Mouse (Mus musculus) ES-Bruce4 (cell line): ENCODE results near the gene Dppa4. TPM values are rescaled to one million over a fixed set of nuclear protein-coding genes. Genes with fewer than 3 reads are reported as not detected.
"Not testable (repeated sequence)": the region's sequence is repeated elsewhere in the genome, so short reads cannot be mapped to it uniquely, and the experiment has no call there.

ENCODE experiments used
- H3K27ac ChIP-seq: 2 replicates; pipeline ENCODE4 v1.5.1; 2012; ENCODE audit warnings: low read length, inconsistent platforms; ENCODE audit not compliant: insufficient read depth
- H3K27me3 ChIP-seq: 2 replicates; pipeline ENCODE4 v1.6.1; 2012; ENCODE audit warnings: mild to moderate bottlenecking, low read length, inconsistent platforms; ENCODE audit not compliant: control insufficient read depth, poor library complexity, insufficient read depth, severe bottlenecking
- H3K36me3 ChIP-seq: 2 replicates; pipeline ENCODE4 v1.6.1; 2012; ENCODE audit warnings: inconsistent platforms, mild to moderate bottlenecking, low read length, moderate library complexity; ENCODE audit not compliant: control insufficient read depth, poor library complexity, insufficient read depth, severe bottlenecking
- H3K4me1 ChIP-seq: one replicate; pipeline ENCODE4 v1.8.1; 2011; ENCODE audit warnings: low read length; ENCODE audit not compliant: control insufficient read depth, insufficient read depth
- H3K4me3 ChIP-seq: 2 replicates; pipeline ENCODE4 v1.5.1; 2011; ENCODE audit warnings: low read depth, mild to moderate bottlenecking, low read length
- H3K9ac ChIP-seq: 2 replicates; pipeline ENCODE4 v1.6.1; 2012; ENCODE audit warnings: low read depth, mild to moderate bottlenecking, inconsistent platforms; ENCODE audit not compliant: poor library complexity, severe bottlenecking
- H3K9me3 ChIP-seq: replicated peaks from 2 replicates; pipeline ENCODE4 v1.6.1; 2012; ENCODE audit warnings: mild to moderate bottlenecking, low read length, inconsistent platforms; ENCODE audit not compliant: control insufficient read depth, poor library complexity, insufficient read depth, severe bottlenecking
- CTCF ChIP-seq: IDR thresholded peaks from one replicate; pipeline ENCODE4 v1.8.1; 2011; ENCODE audit warnings: low read depth, low read length
- EP300 ChIP-seq: IDR thresholded peaks from 2 replicates; pipeline ENCODE4 v1.6.1; 2011; ENCODE audit warnings: low read depth, low read length; ENCODE audit not compliant: insufficient read depth
- POLR2A ChIP-seq: IDR thresholded peaks from one replicate; pipeline ENCODE4 v1.8.1; 2011; ENCODE audit warnings: low read length; ENCODE audit not compliant: insufficient read depth
- polyA plus RNA-seq: library from polyadenylated mRNA; stranded (reverse); fragments of >200 nt; gene quantifications from 2 replicates; pipeline ENCODE4 v1.2.4, GENCODE M21; 2011; ENCODE audit warnings: low read depth; ENCODE audit not compliant: missing spikeins, insufficient read depth, insufficient read length

Gene Dppa4
- polyA plus RNA-seq, 1 experiment: 185 TPM

- H3K9ac ChIP-seq: peak overlapping the region; percentile 30; the same call in 1 of the 2 replicates
- H3K27ac ChIP-seq: no peak overlapping the region; the same call in 1 of the 2 replicates
- no peaks in the 10 kb centered on the region for H3K27me3 ChIP-seq
- no peaks in the 10 kb centered on the region for H3K9me3 ChIP-seq
- no peak overlapping the region for H3K4me3 ChIP-seq
- TF ChIP-seq EP300 (no peak), POLR2A (no peak), CTCF (no peak)
- H3K36me3 ChIP-seq: peaks cover 30% of the 10 kb centered on the region
- H3K4me1 ChIP-seq: no peaks in the 10 kb centered on the region
Measured at GRCm38 (mm10) chr16:48285517-48285916, 2.0 kb downstream of the Dppa4 start.

- Histone ChIP-seq H3K27ac (peak overlapping the region; percentile 81), H3K4me3 (no peak overlapping the region), H3K9ac (no peak overlapping the region), H3K4me1 (peaks cover 2% of the 10 kb centered on the region), H3K36me3 (peaks cover 47% of the 10 kb centered on the region), H3K9me3 (no peaks in the 10 kb centered on the region), H3K27me3 (no peaks in the 10 kb centered on the region)
- TF ChIP-seq CTCF (no peak), POLR2A (no peak), EP300 (0 out of 2 replicates have a peak, but pooled peaks have one; percentile 8)
Measured at GRCm38 (mm10) chr16:48297384-48298136, 14.0 kb downstream of the Dppa4 start.

GRCm38 (mm10) chr16:48299884-48300283, 16.4 kb downstream of the Dppa4 start:
- H3K36me3 ChIP-seq: peaks cover 25% of the 10 kb centered on the region
- no peak overlapping the region for H3K27ac ChIP-seq
- no peaks in the 10 kb centered on the region for H3K9me3 ChIP-seq

GRCm38 (mm10) chr16:48303509-48303908, 20.0 kb downstream of the Dppa4 start, which contains the start of gene Dppa2:
Gene Dppa2 (plus strand): TSS chr16:48303908.
- H3K4me1 ChIP-seq: no peaks in the 10 kb centered on the region
- TF ChIP-seq CTCF: no peak
- TF ChIP-seq POLR2A: no peak
- no peak for TF ChIP-seq EP300
- peak within 1 kb of the TSS; percentile 8; the same call in 1 of the 2 replicates for H3K9ac ChIP-seq
- H3K4me3 ChIP-seq: 0 out of 2 replicates have a peak within 1 kb of the TSS, but pooled peaks have one; percentile 12
- H3K9me3 ChIP-seq: no peaks in the 10 kb centered on the region
- H3K27me3 ChIP-seq: no peaks in the 10 kb centered on the region
- H3K36me3 ChIP-seq: peaks cover 2% of the 10 kb centered on the region; the same call in 1 of the 2 replicates
- H3K27ac ChIP-seq: peak within 1 kb of the TSS; percentile 99

More at GRCm38 (mm10) chr16:48299884-48300283, 16.4 kb downstream of the Dppa4 start:
- Histone ChIP-seq H3K9ac (no peak overlapping the region), H3K4me1 (peaks cover 2% of the 10 kb centered on the region), H3K4me3 (no peak overlapping the region), H3K27me3 (no peaks in the 10 kb centered on the region)
- no peak for TF ChIP-seq EP300
- no peak for TF ChIP-seq CTCF
- no peak for TF ChIP-seq POLR2A

GRCm38 (mm10) chr16:48303983-48304382, 20.4 kb downstream of the Dppa4 start:
- Histone ChIP-seq H3K9ac (peak overlapping the region; percentile 8; the same call in 1 of the 2 replicates), H3K4me3 (0 out of 2 replicates have a peak overlapping the region, but pooled peaks have one; percentile 12), H3K4me1 (no peaks in the 10 kb centered on the region), H3K27ac (peak overlapping the region; percentile 99), H3K36me3 (no peaks in the 10 kb centered on the region), H3K9me3 (no peaks in the 10 kb centered on the region), H3K27me3 (no peaks in the 10 kb centered on the region)
- TF ChIP-seq EP300 (0 out of 2 replicates have a peak, but pooled peaks have one; percentile 12), CTCF (no peak)

- not testable (repeated sequence) for H3K9me3 ChIP-seq, H3K9ac ChIP-seq, H3K4me3 ChIP-seq, H3K4me1 ChIP-seq, H3K27me3 ChIP-seq
- Histone ChIP-seq H3K36me3 (peaks cover 16% of the 10 kb centered on the region), H3K27ac (peak overlapping the region; percentile 96)
- TF ChIP-seq EP300: peak; percentile 90
Measured at GRCm38 (mm10) chr16:48308916-48309315, 25.4 kb downstream of the Dppa4 start.
